Mouse (Mus musculus) frontal cortex, postnatal 14 days (tissue): ENCODE results near the gene Rln3.
A peak's percentile ranks its signal among the peaks of the same experiment; 100 is the strongest.

Source experiments
- DNase-seq, 2 experiments: peaks; one replicate each; pipeline ENCODE4 v3.0.0; 2022; ENCODE audit warnings: low spot score in 2 of 2

The Rln3 gene

DNA sequence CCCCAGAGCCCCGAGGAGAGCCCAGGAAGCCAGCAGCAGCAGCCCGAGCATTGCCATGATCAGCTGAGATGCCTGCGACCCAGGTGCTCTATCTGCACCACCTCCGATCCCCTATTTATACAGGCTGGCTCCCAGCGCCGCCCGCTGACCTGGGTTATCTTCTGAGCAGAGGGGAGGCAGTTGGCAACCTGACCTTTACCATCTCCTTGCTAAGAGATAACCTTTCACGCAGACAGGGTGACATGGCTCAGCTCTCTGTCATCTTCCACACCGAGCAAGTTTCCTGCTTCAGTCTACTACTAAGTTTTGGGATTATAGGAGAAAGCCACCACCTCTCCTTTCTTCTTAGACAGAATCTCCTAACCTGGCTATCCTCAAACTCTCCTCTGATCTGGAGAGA is at the start of gene Rln3:
Gene Rln3 (minus strand): TSS at position 101 of the 400 bp plus-strand sequence.
- DNase-seq = no peak

DNA sequence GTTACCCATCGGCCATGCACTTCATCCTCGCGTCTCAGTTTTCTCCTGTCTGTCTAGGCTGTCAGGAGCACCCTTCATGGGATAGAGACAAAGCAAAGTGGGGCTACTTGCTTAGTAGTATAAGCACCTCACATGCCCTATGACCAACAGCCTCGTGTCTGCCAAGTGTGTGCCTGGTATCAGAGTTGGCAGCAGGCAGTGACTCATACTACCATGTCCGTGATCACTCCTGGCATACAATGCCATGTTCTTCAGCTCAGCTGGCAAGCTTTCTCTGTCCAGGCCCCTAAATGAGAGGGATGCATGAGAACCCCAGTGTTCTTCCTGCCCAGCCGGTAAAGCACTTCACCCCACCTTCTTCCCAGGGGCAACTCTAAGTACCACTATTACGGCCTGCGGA is 45.8 kb upstream of the Rln3 start:
- DNase-seq = no peak

DNA sequence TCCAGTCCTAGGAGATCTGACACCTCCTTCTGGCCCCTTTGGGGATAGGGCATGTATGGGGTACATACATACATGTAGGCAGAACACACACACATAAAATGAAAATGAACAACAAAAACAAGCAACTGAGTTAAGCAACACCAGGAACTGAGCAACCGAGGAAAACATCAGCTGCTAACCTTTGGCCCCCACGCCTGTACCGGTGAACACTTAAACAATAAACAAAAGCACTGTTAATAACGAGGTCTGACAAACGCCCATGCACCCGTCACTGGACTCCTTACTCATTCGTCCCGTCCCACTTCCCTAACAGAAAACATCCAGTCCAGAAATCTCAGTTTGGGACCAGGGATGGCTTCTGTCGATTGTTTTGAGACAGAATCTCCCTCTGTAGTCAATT is 44.5 kb upstream of the Rln3 start:
- DNase-seq = no peak

DNA sequence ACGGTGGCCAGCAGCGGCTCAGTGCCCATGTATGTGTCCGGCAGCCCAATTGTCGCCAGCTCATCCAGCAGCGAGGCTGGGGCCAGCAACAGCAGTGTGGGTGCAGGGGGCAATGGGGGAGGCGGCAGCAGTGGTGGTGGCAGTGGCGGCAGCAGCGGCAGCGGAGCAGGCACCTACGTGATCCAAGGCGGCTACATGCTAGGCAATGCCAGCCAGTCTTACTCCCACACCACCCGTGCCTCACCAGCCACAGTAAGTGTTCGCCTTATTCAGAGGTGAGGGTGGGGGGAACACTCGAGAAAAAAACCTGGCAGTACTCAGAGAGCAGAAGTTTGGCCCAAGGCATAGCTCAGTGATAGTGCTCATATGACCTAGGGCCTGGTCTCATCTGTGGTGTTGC is 43.0 kb upstream of the Rln3 start:
- no peak for DNase-seq

DNA sequence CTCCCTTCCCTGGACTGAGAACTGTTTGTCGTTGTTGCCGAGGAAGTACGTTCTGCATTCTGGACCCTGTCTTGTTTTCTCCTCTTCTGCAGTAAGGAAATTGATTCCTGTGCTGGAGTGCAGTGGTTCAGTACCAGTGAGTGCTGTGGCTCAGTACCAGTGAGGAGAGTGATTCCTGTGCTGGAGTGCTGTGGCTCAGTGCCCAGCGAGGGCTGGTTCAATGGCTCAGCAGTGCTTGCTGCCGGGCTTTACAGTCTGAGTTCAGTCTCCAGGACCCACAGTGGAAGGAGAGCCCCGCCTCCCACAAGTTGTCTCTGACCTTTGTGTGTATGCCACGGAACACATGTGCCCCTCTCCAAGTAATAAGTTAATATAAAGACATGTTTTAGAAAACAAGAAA is 42.4 kb upstream of the Rln3 start:
- DNase-seq = no peak

DNA sequence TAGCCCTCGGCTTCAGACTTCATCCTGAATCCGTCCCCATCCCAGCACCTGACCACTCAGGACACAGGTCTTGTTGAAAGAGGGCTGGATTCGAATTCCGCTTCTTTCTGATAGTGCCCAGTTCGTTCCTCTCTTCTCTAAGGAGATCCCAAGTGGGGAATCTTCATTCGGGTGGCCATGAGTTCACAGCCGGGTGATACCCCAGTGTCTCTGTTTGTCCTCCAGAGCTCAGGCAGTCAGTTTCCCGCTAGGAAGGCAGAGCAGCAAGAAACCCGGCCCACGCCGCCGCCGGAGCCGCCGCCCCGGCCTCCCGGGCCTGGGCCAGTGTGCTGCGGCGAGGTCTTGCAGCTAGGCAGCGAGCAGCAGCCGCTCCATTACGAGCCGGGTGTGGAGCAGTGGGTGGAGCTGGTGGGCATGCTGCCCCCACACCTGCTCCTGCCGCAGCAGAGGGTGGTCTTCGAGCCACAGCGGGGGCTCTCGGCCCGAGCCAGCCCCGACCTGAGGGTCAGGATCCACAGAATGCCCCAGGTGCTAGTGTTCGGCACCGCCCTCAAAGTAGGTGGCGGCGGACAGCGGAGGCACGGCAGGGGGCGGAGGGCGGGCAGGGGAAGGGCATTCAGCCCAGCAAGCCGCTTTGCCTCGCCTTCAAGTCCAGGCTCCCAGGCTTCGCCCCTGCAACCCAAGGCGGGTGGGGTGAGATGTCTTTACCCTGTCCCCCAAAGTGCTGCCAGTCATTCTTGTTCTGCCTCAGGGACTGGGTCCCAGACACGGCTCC is 39.7 kb upstream of the Rln3 start:
- no peak for DNase-seq

DNA sequence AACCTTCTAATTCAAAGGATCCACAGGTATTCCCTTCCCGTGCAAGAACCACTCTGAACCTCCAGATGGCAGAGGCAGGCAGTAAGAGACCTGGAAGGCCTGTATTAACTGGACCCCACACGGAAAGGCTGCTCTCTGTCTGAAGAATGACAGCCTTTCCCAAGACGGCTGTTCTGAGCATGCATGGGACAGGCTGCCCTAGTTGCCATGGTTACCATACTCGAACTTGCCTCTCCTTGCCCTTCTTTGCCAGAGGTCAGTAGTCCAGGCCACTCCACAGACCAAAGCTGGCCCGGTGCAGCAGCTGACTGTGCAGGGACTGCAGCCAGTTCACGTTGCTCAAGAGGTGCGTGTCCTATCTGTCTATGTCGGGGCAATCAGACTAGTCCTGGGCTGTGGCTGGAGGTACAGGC is 39.0 kb upstream of the Rln3 start:
- DNase-seq = no peak

DNA sequence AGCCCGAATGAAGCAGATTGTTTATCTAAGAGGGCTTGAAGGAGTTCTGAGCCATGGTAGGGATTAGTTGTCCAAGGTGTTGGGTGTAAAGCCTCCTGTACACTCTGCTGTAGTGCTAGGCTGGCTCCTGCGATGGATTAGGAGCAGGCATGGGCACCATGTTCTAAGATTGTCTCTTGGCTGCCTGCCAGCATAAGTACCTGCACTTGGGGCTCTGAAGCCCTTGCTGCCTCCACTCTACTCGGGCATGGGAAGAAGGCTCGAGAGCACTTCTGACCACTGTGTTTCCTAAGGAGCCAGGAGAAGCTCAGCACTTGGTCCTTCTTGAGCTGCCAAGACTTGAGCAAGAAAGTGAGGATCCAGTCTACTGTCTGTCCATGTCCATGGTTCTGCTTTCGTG is 34.4 kb upstream of the Rln3 start:
- no peak for DNase-seq

DNA sequence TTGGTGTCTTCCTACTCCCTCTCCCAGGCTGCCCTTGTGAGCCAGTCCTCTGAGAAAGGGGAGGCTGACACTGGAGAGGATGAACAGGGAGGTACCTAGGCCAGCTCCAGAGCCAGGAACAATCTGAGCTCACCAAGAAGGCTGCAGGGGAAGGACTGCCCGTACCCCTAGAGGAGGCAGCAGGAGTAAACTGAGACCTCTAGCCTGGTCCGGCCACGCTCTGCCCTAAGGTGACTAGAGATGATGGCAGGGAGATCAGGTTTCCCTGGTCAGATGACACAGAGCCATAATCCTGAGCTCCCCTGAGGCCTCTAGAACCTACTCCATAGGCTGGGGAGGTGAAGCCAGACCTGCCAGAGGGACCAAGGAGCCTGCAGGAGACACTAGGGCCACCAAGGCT is 32.0 kb upstream of the Rln3 start:
- no peak for DNase-seq

DNA sequence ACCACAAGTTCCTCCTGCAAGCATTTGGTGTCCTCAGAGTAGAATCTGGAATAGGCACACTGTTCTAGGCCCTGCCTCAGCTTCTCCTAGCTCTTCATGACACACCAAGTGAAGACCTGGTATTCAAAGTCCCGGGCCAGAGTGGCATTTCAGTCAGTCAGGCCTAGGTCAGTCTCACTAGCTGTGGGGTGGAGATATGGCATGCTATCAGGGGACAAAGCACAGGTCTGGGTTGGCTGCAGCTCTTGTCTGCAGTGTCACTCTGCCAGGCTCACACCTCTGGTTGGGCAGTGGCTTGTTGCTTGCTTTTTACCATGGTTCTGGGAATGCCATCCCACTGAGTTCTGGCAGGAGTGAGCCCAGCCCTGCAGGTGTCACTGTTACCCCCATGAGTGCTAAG is 31.6 kb upstream of the Rln3 start:
- DNase-seq = no peak

DNA sequence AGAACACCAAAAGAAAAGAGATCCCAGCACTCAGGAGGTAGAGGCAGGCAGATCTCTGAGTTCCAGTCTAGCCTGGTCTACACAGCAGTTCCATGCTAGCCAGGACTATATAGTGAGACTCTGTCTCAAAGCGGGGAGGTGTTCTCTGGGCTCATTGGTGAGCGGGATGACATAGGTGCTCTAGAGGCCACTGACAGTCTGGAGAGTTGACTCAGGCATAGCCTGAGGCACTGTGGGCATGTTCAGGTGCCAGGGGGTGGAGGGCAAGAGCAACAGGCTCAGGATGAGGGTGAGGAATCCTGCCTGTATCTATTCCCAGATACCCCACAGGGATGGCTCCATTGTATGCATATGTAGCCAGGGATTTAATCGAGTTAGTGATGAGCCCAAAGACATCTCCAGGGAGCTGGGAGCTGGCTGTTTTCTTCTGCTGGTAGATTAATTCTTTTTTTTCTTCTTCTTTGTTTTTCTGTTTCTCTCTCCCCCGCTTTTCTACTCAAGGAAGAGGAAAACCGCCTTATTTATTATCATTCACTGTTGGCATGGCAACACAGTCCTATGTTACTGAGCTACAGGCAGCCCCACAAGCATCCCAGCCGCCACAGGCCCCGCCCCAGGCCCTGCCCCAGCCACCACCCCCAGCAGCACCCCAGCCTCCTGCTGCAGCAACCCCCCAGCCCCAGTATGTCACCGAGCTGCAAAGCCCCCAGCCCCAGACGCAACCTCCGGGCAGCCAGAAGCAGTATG is 28.6 kb upstream of the Rln3 start:
- DNase-seq = no peak

DNA sequence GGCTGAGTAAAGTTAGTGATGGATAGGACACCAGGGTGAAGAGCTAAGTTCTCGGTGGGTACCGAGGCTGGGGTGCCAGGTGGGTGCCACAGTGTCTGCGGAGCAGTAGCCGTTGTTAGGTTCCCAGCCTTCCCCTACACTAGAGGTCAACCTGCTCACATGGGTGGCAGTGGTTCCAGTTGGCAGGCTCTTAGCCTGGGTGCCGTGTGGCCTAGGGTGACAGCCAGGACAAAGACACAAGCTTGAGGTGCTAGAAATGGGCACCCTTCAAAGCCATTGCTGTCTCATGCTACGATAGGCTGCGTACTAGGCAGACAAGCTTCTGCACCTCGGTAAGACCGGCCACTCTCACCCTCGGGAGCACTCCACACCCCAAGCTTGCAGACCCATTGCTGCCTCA is 27.5 kb upstream of the Rln3 start:
- no peak for DNase-seq

DNA sequence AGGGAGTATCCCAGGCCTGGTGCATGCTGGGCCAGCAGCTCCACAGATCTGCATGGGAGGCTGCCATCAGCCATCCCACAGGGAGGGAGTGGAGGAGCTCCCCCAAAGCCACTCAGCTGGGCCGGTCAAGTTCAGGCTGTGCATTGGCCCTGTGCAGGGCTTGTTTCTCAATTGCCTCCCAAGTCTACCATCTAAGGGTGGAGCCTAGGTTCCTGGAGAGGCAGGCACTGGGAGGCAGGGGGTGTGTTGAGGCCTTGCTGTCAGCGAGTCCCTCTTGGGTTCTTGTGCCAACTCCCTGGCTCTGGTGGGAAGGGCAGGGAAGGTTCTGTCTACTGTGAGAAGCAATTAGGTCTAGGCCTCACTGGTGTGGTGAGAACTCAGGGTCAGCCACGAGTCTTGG is 27.1 kb upstream of the Rln3 start:
- no peak for DNase-seq

DNA sequence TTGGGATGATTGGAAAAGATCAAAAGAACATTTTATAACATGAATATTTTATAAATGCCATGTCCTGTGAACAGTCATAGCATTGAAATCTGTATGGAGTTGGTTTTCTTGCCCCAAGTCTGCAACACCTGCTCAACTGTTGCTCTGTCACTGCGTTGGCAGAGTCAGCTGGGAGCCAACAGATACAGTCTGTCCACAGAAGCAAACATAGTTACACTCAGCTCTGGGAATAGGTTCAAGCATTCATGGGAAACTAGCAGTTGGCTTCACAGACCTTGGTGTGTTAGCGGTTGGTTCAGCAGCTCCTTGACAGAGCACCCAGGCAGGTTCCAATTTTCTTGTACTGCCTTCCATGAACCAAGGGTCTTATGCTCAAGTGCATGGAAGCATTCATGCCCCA is 25.9 kb upstream of the Rln3 start:
- DNase-seq = peak in 1 of 2 experiments; percentile 29

DNA sequence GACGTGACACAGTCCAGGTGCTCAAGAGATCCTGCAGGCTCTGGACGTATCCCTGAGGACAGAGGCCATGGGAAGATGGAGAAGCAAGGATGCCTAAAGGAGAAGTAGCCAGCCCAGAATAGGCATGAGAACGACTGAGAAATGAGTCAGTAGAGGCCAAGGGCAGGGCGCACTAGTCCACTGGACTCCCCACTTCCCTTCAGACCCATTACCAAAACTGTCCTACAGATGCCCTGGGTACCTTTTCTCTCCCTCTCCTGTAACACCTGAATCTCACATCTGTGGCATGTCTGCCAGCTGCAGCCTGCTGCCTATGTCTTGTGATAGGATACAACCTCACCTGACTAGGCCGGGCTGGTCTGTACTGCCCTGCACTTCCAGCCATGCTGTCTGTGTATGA is 25.4 kb upstream of the Rln3 start:
- no peak for DNase-seq

DNA sequence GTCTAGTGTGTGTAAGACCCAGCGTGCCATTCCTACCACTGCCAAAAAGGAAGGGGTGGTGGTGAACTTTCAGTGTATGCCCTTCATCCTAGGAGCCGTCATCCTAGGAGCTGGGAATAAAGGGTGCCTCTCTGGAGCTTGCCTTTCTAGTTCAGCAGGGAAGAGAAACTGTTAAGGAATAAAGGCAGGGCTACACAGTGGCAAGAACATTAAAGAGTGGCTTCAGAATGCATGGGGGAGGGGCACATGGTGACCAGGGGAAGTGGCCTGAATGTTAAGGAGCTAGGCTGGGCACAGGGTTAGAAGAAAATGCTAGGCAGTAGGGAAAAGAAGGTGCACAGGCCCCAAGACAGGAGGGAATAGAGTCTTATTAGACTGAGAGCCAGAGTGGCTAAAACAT is 24.9 kb upstream of the Rln3 start:
- DNase-seq = no peak

DNA sequence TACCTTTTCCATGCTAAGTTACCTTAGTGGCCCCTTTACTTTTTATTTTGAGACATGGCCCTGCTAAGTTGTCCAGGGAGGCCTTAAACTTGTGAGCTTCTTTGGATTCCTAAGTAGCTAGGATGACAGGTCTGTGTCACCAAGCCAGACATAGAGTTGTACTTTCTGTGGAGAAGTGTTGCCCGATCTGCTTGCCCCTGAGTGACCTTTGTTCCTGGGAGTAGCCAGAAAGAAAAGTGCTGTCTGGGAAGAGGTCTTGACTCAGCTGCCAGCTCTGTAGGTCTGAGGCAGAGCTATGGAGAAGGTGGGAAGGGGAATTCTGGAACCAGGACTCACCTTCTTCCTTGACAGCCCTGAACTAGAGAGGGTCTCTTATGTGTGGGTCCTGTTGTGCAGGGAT is 24.4 kb upstream of the Rln3 start:
- no peak for DNase-seq

DNA sequence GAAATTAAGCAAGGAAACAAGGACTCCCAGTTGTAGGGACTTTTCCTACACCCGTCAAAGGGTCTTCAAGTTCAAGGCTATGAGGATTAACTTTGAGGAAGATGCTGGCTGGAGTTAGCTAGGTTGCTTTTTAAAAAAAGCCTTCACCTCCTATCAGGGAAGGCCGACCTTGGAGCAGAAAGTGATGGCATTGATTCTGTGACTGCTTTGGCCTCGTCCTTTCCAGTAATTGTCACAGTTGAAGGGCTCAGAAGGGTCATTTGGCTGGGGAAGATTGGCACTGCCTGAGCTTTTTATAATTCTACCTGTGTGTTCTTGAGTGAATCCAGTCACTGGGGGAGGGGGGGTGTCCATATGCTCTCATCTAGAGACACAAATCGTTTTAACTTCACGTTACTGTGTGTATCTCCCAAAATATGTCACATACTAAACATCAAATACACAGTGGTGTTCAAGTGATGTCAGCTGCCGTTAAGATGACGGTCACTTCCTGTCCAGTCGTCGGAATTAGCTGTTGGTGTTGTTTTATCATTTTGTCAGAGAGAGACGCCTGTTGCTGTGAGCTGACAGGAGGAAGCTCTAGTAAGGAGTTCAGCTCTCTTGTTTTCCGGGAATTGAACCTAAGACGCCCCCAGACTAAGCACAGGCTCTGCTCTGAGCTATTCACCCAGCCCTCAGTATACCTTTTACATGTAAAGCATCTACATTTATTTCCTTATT is 23.7 kb upstream of the Rln3 start:
- no peak for DNase-seq

DNA sequence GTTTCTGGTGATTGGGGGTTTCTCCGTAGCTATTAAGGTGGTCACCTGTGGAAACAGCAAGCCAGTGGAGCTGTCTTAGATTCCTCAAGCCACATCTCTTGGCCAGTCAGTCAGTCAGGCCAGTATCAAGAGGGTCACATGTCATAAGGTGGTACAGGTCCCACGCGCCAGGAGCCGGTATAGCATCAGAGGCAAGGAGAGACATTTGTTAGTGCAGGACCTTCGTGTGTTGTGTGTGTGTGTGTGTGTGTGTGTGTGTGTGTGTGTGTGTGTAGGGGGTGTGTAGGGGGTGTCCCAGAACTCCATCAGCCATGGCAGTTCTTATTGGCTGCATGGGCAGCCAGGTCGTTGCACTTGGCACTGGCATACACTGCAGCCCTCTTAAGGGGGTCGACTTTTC is 23.1 kb upstream of the Rln3 start:
- DNase-seq = no peak

DNA sequence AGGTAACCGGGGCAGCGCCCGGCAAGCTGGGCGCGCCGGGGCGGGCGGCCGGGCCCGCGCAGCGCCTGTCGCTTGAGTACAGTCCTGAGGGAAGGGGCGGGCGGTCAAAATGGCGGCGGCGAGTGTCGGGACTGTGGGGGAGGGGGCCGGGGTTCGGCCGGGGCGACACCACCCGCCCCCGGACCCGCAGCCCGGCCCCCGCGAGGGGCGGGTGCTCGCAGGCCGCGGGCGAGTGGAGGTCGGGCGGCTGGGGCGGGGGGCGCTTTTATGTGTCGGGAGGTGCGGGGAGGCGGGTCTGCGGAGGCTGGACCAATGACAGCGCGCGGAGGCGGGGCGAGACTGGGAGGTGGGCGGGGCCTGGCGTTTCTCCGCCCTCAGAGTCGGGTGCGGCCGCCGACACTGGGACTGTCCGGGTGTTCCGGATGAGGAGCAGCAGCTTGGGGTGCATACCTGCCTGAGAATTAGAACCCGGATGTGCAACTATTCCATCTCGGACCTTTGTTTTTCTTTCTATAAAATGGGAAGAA is 22.3 kb upstream of the Rln3 start:
- peak; percentile 88 to 95 for DNase-seq

DNA sequence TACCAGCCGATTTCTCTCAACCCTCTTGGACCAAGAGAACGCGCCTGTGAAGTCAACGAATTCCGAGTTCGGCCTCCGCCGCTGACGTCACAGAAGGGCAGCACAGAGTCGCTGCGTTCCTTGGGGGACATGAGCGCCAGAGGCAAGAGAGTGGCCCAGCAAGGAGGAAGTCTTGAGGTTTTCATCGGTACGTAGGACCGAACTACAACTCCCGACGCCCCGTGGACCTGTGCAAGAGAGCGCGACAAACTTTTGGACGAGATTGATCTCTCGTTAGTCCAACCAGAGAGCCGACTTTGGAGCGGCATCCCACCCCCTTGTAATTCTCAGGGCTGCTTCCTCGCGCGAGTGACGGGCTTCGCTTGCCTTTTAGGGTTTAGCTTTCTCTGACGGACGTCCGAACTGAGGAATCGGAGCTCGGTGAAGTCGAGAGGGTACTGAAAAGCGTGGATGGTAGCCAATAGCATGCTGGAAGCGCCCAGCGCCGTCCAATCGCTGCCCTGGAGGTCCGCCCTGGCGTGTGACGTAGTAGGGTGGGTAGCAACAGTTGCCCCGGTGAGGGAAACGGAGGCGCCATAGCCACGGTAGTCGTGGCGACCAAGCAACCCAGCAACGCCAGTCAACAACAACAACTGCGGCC is 21.6 kb upstream of the Rln3 start, which contains the start of gene Rfx1:
Gene Rfx1 (plus strand): TSS at position 544 of the 640 bp plus-strand sequence.
- DNase-seq = peak; percentile 99 to 100
